Mouse (Mus musculus) hindbrain, embryonic 10.5 days (tissue): ENCODE measurements at regions not wholly inside any gene's neighbourhood (a gene's known extent, or its start where the extent isn't known, plus 50 kb on each side); places are given as distances from the start of the nearest gene placed in this dataset.
A peak's percentile ranks its signal among the peaks of the same experiment; 100 is the strongest.

Experiments used
- DNase-seq: peaks from one replicate; pipeline ENCODE4 v3.0.0-alpha.2; 2017; ENCODE audit warnings: low spot score
- H3K27ac ChIP-seq: fragments of 300-500 bp; sonication (generic); 2 replicates; pipeline ENCODE4 v1.5.1; 2016; ENCODE audit warnings: mild to moderate bottlenecking, moderate library complexity
- H3K27me3 ChIP-seq: fragments of 300-500 bp; sonication (generic); 2 replicates; pipeline ENCODE4 v1.6.1; 2016; ENCODE audit warnings: mild to moderate bottlenecking; ENCODE audit not compliant: poor library complexity, insufficient read depth, severe bottlenecking
- H3K36me3 ChIP-seq: fragments of 300-500 bp; sonication (generic); 2 replicates; pipeline ENCODE4 v1.6.1; 2016; ENCODE audit warnings: mild to moderate bottlenecking, moderate library complexity
- H3K4me1 ChIP-seq: fragments of 300-500 bp; sonication (generic); replicated peaks from 2 replicates; pipeline ENCODE4 v1.6.1; 2016; ENCODE audit warnings: mild to moderate bottlenecking
- H3K4me3 ChIP-seq: fragments of 300-500 bp; sonication (generic); 2 replicates; pipeline ENCODE4 v1.5.1; 2016; ENCODE audit warnings: mild to moderate bottlenecking, moderate library complexity
- H3K9me3 ChIP-seq: fragments of 300-500 bp; sonication (generic); 2 replicates; pipeline ENCODE4 v1.6.1; 2016; ENCODE audit warnings: mild to moderate bottlenecking, moderate library complexity
- WGBS: fragments of 180-500 bp; shearing (Covaris S2); methylation state at CpG from one replicate; pipeline ENCODE4 v1.1.7; 2016; 5-methylcytosine and 5-hydroxymethylcytosine counted together

DNA sequence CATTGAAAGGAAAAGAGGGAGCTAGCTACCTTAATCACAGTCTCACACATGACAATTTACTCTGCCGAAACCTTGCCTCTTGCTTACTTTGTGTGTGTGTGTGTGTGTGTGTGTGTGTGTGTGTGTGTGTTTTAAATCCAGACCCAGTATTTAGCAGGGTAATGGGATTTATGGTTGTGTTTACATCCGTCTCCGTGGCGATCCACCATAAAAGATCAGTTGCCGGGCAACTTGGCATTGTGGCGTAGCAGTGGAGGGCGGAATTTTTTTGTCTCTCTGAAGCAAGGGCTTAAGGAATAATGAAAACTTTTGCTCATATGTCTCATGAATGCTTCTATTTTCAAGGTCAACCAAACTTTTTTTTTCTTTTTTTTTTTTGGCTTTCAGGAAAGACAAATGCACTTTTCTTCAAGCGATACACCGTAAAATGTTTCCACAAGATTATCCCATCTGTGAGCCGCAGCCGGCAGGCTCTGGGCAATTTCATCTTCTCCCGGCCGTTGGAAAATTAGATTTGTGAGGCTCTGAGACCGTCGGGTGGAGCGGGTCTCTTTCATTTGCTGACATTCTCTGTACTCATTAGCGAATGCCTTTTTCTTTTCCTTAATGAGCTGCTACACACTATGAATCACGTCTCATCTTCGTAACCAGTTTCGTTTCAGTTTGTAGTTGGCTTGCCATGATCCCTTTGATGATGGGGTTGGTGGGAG, 53.9 kb upstream of the Ptch1 start:
- H3K36me3 ChIP-seq, result no peaks in the 10 kb centered on the region
- DNase-seq, result peak; percentile 67
- no peaks in the 10 kb centered on the region for H3K9me3 ChIP-seq
- peaks cover 5% of the 10 kb centered on the region; the same call in 1 of the 2 replicates for H3K27me3 ChIP-seq
- peak overlapping the region; percentile 34 for H3K4me3 ChIP-seq
- WGBS, result 39% methylated on average over 20 of the region's 20 CpGs
- H3K27ac ChIP-seq, result peak overlapping the region; percentile 47; the same call in 1 of the 2 replicates
- peaks cover 22% of the 10 kb centered on the region for H3K4me1 ChIP-seq

DNA sequence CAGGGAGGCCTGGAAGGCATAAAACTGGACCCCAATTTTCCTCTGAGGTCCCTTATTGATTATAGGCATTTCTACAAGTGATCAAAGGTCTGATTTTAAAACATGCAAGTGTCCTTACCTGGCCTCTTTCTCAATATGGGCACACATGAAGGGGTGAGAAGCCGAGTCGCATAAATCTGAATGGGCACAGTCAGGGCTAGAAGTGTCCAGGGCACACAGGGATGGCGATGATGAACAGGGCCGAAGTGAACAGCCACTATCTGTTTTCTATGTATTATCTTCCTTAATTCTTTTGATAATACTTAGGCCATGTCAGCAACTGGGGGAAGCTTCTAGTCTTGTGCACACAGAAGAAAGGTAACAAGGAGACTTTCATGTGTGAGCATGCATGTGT, 54.5 kb upstream of the Ptch1 start:
- whole genome bisulfite sequencing, result 91% methylated on average over 4 of the region's 4 CpGs
- Histone ChIP-seq H3K36me3 (no peaks in the 10 kb centered on the region), H3K4me1 (peaks cover 27% of the 10 kb centered on the region), H3K9me3 (no peaks in the 10 kb centered on the region), H3K27me3 (peaks cover 5% of the 10 kb centered on the region; the same call in 1 of the 2 replicates), H3K27ac (peak overlapping the region; percentile 47; the same call in 1 of the 2 replicates), H3K4me3 (no peak overlapping the region; the same call in 1 of the 2 replicates)
- DNase-seq, result no peak

- peaks cover 26% of the 10 kb centered on the region for H3K4me1 ChIP-seq
Measured at GRCm38 (mm10) chr13:63631771-63632347, 58.5 kb upstream of the Ptch1 start.

DNA sequence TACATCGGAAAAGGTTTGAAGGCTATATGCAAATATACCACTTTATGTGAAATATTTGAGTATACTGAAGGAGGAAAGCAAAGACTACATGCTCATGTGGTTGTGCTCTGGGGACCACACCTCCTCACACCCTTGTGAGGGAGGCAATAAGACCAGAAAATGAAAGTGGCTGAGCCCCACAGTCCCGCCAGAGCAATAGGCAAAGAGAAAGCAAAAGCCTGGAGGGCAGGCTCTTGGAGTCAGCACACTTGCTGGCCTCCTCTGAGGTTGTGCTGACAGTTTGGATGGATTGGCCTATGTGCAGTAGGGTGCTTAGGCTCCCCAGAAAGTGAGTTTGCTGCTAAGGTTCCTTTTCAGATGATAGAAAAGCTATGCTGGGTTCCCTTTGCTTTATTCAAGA, 60.9 kb upstream of the Ptch1 start:
- WGBS, result 86% methylated on average over 2 of the region's 2 CpGs
- Histone ChIP-seq H3K4me1 (peaks cover 15% of the 10 kb centered on the region), H3K27me3 (no peaks in the 10 kb centered on the region), H3K36me3 (no peaks in the 10 kb centered on the region), H3K4me3 (no peak overlapping the region), H3K9me3 (no peaks in the 10 kb centered on the region), H3K27ac (no peak overlapping the region)
- DNase-seq, result no peak

More at GRCm38 (mm10) chr13:63631771-63632347, 58.5 kb upstream of the Ptch1 start:
- H3K4me3 ChIP-seq, result no peak overlapping the region
- no peaks in the 10 kb centered on the region for H3K36me3 ChIP-seq
- no peaks in the 10 kb centered on the region for H3K27me3 ChIP-seq
- no peak for DNase-seq
- no peak overlapping the region for H3K27ac ChIP-seq
- WGBS, result 40% methylated on average over 5 of the region's 5 CpGs
- no peaks in the 10 kb centered on the region for H3K9me3 ChIP-seq

- no peaks in the 10 kb centered on the region for H3K36me3 ChIP-seq
- peak; percentile 28 for DNase-seq
- no peaks in the 10 kb centered on the region for H3K9me3 ChIP-seq
- WGBS, result 58% methylated on average over 12 of the region's 12 CpGs
- H3K4me3 ChIP-seq, result no peak overlapping the region
- H3K27me3 ChIP-seq, result no peaks in the 10 kb centered on the region
- H3K4me1 ChIP-seq, result peaks cover 8% of the 10 kb centered on the region; the same call in 1 of the 2 replicates
- H3K27ac ChIP-seq, result no peak overlapping the region
Measured at GRCm38 (mm10) chr13:63641649-63642226, 68.3 kb upstream of the Ptch1 start.

- Histone ChIP-seq H3K4me1 (peaks cover 8% of the 10 kb centered on the region; the same call in 1 of the 2 replicates), H3K27ac (no peak overlapping the region), H3K36me3 (no peaks in the 10 kb centered on the region), H3K27me3 (no peaks in the 10 kb centered on the region), H3K9me3 (no peaks in the 10 kb centered on the region), H3K4me3 (no peak overlapping the region)
- 87% methylated on average over 5 of the region's 5 CpGs for WGBS
- no peak for DNase-seq
Measured at GRCm38 (mm10) chr13:63642617-63643016, 69.2 kb upstream of the Ptch1 start.

DNA sequence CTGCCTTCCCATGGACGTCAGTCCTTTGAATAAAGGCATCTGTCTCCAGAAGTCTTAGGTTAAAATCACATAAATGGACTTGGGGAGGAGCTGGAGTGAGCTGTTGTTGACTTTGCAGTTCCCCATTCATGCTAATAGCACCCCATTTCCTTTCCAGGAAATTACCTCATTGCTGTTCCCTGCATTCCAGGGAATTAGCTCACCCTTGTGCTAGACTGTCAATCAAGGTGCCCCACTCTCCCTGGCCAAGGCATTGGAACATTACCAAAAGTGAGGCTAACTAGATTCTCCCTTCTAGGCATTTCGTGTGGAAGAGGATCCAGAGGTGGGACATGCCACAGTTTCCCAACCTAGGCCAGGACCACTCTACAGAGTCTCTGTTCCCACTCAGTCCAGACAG, 70.0 kb upstream of the Ptch1 start:
- DNase-seq, result no peak
- H3K9me3 ChIP-seq, result no peaks in the 10 kb centered on the region
- no peak overlapping the region for H3K4me3 ChIP-seq
- peaks cover 8% of the 10 kb centered on the region; the same call in 1 of the 2 replicates for H3K4me1 ChIP-seq
- H3K27ac ChIP-seq, result no peak overlapping the region
- no peaks in the 10 kb centered on the region for H3K27me3 ChIP-seq
- H3K36me3 ChIP-seq, result no peaks in the 10 kb centered on the region
- 62% methylated on average over 2 of the region's 2 CpGs for WGBS

- no peaks in the 10 kb centered on the region for H3K9me3 ChIP-seq
- no peak overlapping the region for H3K4me3 ChIP-seq
- no peak overlapping the region for H3K27ac ChIP-seq
- no peaks in the 10 kb centered on the region for H3K27me3 ChIP-seq
- no peaks in the 10 kb centered on the region for H3K36me3 ChIP-seq
- DNase-seq, result no peak
- WGBS, result 95% methylated on average over 5 of the region's 5 CpGs
- peaks cover 8% of the 10 kb centered on the region; the same call in 1 of the 2 replicates for H3K4me1 ChIP-seq
Measured at GRCm38 (mm10) chr13:63644308-63644707, 70.9 kb upstream of the Ptch1 start.

DNA sequence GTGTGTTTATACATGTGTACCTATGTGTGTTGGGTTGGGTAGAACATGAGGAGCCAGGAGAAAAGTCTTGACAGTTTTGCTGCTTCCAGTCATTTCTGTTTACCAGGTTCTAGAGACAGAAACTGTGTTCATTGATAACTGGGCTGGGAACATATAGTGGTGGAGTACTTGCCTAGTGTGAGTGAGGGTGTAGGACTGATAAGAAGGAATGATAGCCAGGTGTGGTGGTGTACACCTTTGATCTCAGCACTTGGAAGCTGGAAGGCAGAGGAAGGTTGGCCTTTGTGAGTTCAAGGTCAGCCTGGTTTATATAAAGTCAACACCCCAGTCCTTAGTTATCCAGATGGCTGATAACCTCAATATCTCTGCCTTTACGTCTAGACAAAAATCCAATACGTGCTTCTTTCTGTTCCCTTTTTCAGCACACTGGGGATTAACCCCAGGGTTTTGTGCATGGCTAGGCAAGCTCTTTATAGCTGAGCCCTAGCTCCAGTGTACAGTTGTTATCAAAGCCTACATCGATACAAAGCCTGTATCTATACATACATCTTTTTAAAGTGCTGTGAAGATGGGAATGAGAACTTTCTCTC, 75.8 kb upstream of the Ptch1 start:
- WGBS, result 89% methylated on average over 3 of the region's 3 CpGs
- H3K27ac ChIP-seq, result no peak overlapping the region
- H3K36me3 ChIP-seq, result no peaks in the 10 kb centered on the region
- no peaks in the 10 kb centered on the region for H3K27me3 ChIP-seq
- H3K9me3 ChIP-seq, result no peaks in the 10 kb centered on the region
- H3K4me3 ChIP-seq, result no peak overlapping the region
- DNase-seq, result no peak
- no peaks in the 10 kb centered on the region for H3K4me1 ChIP-seq

DNA sequence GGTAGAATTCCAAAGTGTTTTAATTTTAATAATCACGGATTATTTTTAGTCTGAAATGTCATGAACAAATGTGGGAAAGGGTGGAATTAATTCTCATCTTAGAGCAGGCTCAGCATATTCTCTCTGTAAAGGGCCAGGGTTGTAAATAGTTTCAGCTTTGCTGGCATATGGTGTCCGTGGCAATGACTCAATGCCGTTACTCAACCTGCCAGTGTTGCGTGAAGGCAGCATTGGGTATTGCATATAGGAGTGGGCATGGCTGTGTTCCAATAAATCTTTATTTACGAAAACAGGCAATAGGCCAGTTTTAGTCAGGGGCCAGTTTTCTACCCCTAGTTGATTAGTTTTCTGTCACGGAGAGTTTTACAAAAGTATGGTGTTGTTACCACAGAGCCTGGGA, 81.1 kb upstream of the Ptch1 start:
- H3K36me3 ChIP-seq, result no peaks in the 10 kb centered on the region
- no peak overlapping the region for H3K4me3 ChIP-seq
- WGBS, result 91% methylated on average over 6 of the region's 6 CpGs
- no peaks in the 10 kb centered on the region for H3K9me3 ChIP-seq
- no peak overlapping the region for H3K27ac ChIP-seq
- H3K27me3 ChIP-seq, result no peaks in the 10 kb centered on the region
- no peaks in the 10 kb centered on the region for H3K4me1 ChIP-seq
- DNase-seq, result no peak

- Histone ChIP-seq H3K27ac (no peak overlapping the region), H3K4me1 (no peaks in the 10 kb centered on the region), H3K27me3 (no peaks in the 10 kb centered on the region; the same call in 1 of the 2 replicates), H3K36me3 (no peaks in the 10 kb centered on the region), H3K4me3 (no peak overlapping the region), H3K9me3 (no peaks in the 10 kb centered on the region)
- no peak for DNase-seq
- WGBS, result 89% methylated on average over 8 of the region's 8 CpGs
Measured at GRCm38 (mm10) chr13:63657115-63657514, 83.7 kb upstream of the Ptch1 start.

DNA sequence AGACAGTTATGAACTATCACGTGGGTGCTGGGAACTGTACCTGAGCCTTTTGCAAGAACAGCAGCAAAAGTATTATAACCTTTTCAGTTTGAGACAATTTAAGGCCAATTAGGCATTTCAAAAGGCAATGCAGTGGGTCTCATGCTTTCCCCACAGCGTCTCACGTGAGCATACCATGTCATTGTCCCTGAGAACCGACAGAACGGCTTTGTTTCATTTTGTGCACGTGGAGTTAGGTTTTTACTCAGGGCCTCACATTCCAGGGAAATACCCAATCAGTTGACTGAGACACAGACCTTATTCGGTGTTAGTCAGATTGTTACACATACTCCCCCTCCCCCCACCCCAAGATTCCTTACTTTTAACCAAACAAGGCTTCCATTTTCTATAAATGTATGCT, 86.0 kb upstream of the Ptch1 start:
- Histone ChIP-seq H3K4me3 (no peak overlapping the region), H3K4me1 (no peaks in the 10 kb centered on the region), H3K27ac (no peak overlapping the region), H3K36me3 (no peaks in the 10 kb centered on the region), H3K27me3 (no peaks in the 10 kb centered on the region; the same call in 1 of the 2 replicates), H3K9me3 (no peaks in the 10 kb centered on the region)
- 86% methylated on average over 7 of the region's 7 CpGs for WGBS
- DNase-seq, result no peak

- Histone ChIP-seq H3K36me3 (no peaks in the 10 kb centered on the region), H3K4me3 (no peak overlapping the region), H3K4me1 (no peaks in the 10 kb centered on the region), H3K9me3 (no peaks in the 10 kb centered on the region), H3K27me3 (no peaks in the 10 kb centered on the region; the same call in 1 of the 2 replicates), H3K27ac (no peak overlapping the region)
- WGBS, result 83% methylated on average over 4 of the region's 4 CpGs
- no peak for DNase-seq
Measured at GRCm38 (mm10) chr13:63660431-63660830, 87.0 kb upstream of the Ptch1 start.
